Mouse (Mus musculus): ENCODE measurements around the gene Gstp1. TPM values are rescaled to one million over a fixed set of nuclear protein-coding genes. Genes with fewer than 3 reads are reported as not detected.

The Gstp1 gene
- 100 to 1,000 TPM; 150 to 173 TPM for total RNA-seq (2023)

GRCm38 (mm10) chr19:4037788-4038232 is at the start of gene Gstp1:
Gene Gstp1 (minus strand): TSS chr19:4037985.

GRCm38 (mm10) chr19:4081394-4081793 is 43.6 kb upstream of the Gstp1 start, which contains the start of gene Cabp2:
Gene Cabp2 (plus strand): TSS chr19:4081578.

GRCm38 (mm10) chr19:4059069-4059740 is 21.4 kb upstream of the Gstp1 start, which contains the start of gene Gstp3:
Gene Gstp3 (minus strand): TSS chr19:4059569.

GRCm38 (mm10) chr19:4045966-4046865 is 8.4 kb upstream of the Gstp1 start, which contains the start of gene Gstp2:
Gene Gstp2 (minus strand): TSS chr19:4046023.

GRCm38 (mm10) chr19:4012432-4013022 is 25.3 kb downstream of the Gstp1 start, which contains the start of gene Ndufv1:
Gene Ndufv1 (minus strand): TSS chr19:4012806.

GRCm38 (mm10) chr19:4003112-4003511 is 34.7 kb downstream of the Gstp1 start, which contains the start of gene Doc2g:
Gene Doc2g (plus strand): TSS chr19:4003313.

GRCm38 (mm10) chr19:4000119-4000900 is 37.5 kb downstream of the Gstp1 start, which contains the start of the genes Nudt8 and Gm49405:
Gene Nudt8 (plus strand): TSS chr19:4000580.
Gene Gm49405 (plus strand): TSS chr19:4000626.

GRCm38 (mm10) chr19:3992416-3992815 is 45.4 kb downstream of the Gstp1 start, which contains the start of gene Tbx10:
Gene Tbx10 (plus strand): TSS chr19:3992752.

GRCm38 (mm10) chr19:3986334-3986733 is 51.5 kb downstream of the Gstp1 start, which contains the start of gene Acy3:
Gene Acy3 (plus strand): TSS chr19:3986570.

Other genes with a start within 250 kb of the Gstp1 start
- 10 to 100 TPM; 72.2 to 84.5 TPM for gene Chka, start 186.2 kb downstream of the Gstp1 start, total RNA-seq (2023)
- gene Tcirg1, start 130.9 kb downstream of the Gstp1 start, total RNA-seq (2023), result 100 to 1,000 TPM; 482 to 489 TPM
- 10 to 100 TPM; 86.9 to 96.9 TPM for gene Ndufs8, start 125.2 kb downstream of the Gstp1 start, total RNA-seq (2023)
- 10 to 100 TPM; 87.1 to 88.5 TPM for gene Aldh3b1, start 108.2 kb downstream of the Gstp1 start, total RNA-seq (2023)
- gene Unc93b1, start 102.8 kb downstream of the Gstp1 start, total RNA-seq (2023), result 100 to 1,000 TPM; 733 to 761 TPM
- under 1 TPM; 0.33 to 0.52 TPM for gene Aldh3b3, start 79.3 kb downstream of the Gstp1 start, total RNA-seq (2023)
- 1 to 10 TPM; 4.2 to 6.3 TPM for gene Aldh3b2, start 65.7 kb downstream of the Gstp1 start, total RNA-seq (2023)
- gene Acy3, start 51.4 kb downstream of the Gstp1 start, total RNA-seq (2023), result not detected
- not detected for gene Tbx10, start 45.2 kb downstream of the Gstp1 start, total RNA-seq (2023)
- gene Nudt8, start 37.4 kb downstream of the Gstp1 start, total RNA-seq (2023), result 10 to 100 TPM in 1 of 2 experiments, 1 to 10 TPM in 1; 8.0 to 14.1 TPM
- gene Gm49405, start 37.4 kb downstream of the Gstp1 start, total RNA-seq (2023), result 1 to 10 TPM; 1.5 to 1.6 TPM
- 1 to 10 TPM; 2.5 to 4.8 TPM for gene Doc2g, start 34.7 kb downstream of the Gstp1 start, total RNA-seq (2023)
- 10 to 100 TPM; 58.0 to 65.5 TPM for gene Ndufv1, start 25.2 kb downstream of the Gstp1 start, total RNA-seq (2023)
- gene Gstp2, start 8.0 kb upstream of the Gstp1 start, total RNA-seq (2023), result 10 to 100 TPM; 15.3 to 58.8 TPM
- 1 to 10 TPM; 6.8 to 7.6 TPM for gene Gstp3, start 21.6 kb upstream of the Gstp1 start, total RNA-seq (2023)
- not detected for gene Cabp2, start 43.6 kb upstream of the Gstp1 start, total RNA-seq (2023)
- gene Cdk2ap2, start 59.2 kb upstream of the Gstp1 start, total RNA-seq (2023), result 100 to 1,000 TPM; 250 to 306 TPM
- gene Pitpnm1, start 62.0 kb upstream of the Gstp1 start, total RNA-seq (2023), result 100 to 1,000 TPM; 399 to 422 TPM
- gene Aip, start 87.9 kb upstream of the Gstp1 start, total RNA-seq (2023), result 100 to 1,000 TPM; 105 to 131 TPM
- under 1 TPM; 0.31 to 0.43 TPM for gene Gpr152, start 101.8 kb upstream of the Gstp1 start, total RNA-seq (2023)
- gene Cabp4, start 106.0 kb upstream of the Gstp1 start, total RNA-seq (2023), result 10 to 100 TPM in 1 of 2 experiments, 1 to 10 TPM in 1; 5.6 to 10.1 TPM
- gene Coro1b, start 110.6 kb upstream of the Gstp1 start, total RNA-seq (2023), result 100 to 1,000 TPM; 435 to 477 TPM
- gene Ptprcap, start 115.6 kb upstream of the Gstp1 start, total RNA-seq (2023), result 10 to 100 TPM; 13.1 to 17.2 TPM
- 10 to 100 TPM; 41.7 to 47.8 TPM for gene Rps6kb2, start 125.4 kb upstream of the Gstp1 start, total RNA-seq (2023)
- gene Carns1, start 137.5 kb upstream of the Gstp1 start, total RNA-seq (2023), result 1 to 10 TPM; 5.7 to 6.3 TPM
- gene Tbc1d10c, start 153.3 kb upstream of the Gstp1 start, total RNA-seq (2023), result 10 to 100 TPM; 29.8 to 31.7 TPM
- gene Ppp1ca, start 154.1 kb upstream of the Gstp1 start, total RNA-seq (2023), result 100 to 1,000 TPM; 360 to 389 TPM
- 10 to 100 TPM; 32.7 to 35.4 TPM for gene Rad9a, start 163.7 kb upstream of the Gstp1 start, total RNA-seq (2023)
- 10 to 100 TPM; 29.0 to 34.8 TPM for gene Clcf1, start 176.3 kb upstream of the Gstp1 start, total RNA-seq (2023)
- not detected for gene AC109138.7, start 176.4 kb upstream of the Gstp1 start, total RNA-seq (2023)
- 100 to 1,000 TPM; 108 to 115 TPM for gene Pold4, start 193.9 kb upstream of the Gstp1 start, total RNA-seq (2023)
- gene Ssh3, start 231.2 kb upstream of the Gstp1 start, total RNA-seq (2023), result 10 to 100 TPM; 50.8 to 51.4 TPM
- gene Ankrd13d, start 245.2 kb upstream of the Gstp1 start, total RNA-seq (2023), result 10 to 100 TPM; 18.4 to 19.2 TPM